Mouse (Mus musculus) small intestine, adult 2 months (tissue): ENCODE results near the gene Rap1gap2. TPM values are rescaled to one million over a fixed set of nuclear protein-coding genes. Genes with fewer than 3 reads are reported as not detected.

Experiments
- H3K27ac ChIP-seq: fragments of 200-500 bp; 2 replicates; pipeline ENCODE4 v1.5.1; 2012; ENCODE audit warnings: low read depth, low read length, control low read depth, inconsistent platforms; ENCODE audit not compliant: insufficient read depth
- H3K27me3 ChIP-seq: fragments of 200-500 bp; 2 replicates; pipeline ENCODE4 v1.6.1; 2012; ENCODE audit warnings: mild to moderate bottlenecking, moderate library complexity, low read length, inconsistent platforms; ENCODE audit not compliant: control insufficient read depth, insufficient read depth
- H3K36me3 ChIP-seq: fragments of 200-500 bp; 2 replicates; pipeline ENCODE4 v1.6.1; 2012; ENCODE audit warnings: mild to moderate bottlenecking, low read length, control low read depth, inconsistent platforms; ENCODE audit not compliant: control insufficient read depth, insufficient read depth
- H3K4me1 ChIP-seq: fragments of 200-500 bp; 2 replicates; pipeline ENCODE4 v1.6.1; 2012; ENCODE audit warnings: low read length, inconsistent platforms, mixed read lengths; ENCODE audit not compliant: control insufficient read depth, insufficient read depth, insufficient read length
- H3K4me3 ChIP-seq: fragments of 200-500 bp; 2 replicates; pipeline ENCODE4 v1.5.1; 2012; ENCODE audit warnings: low read depth, mild to moderate bottlenecking, control low read depth, inconsistent platforms, low read length, moderate library complexity
- CTCF ChIP-seq: fragments of 200-500 bp; IDR thresholded peaks from 2 replicates; pipeline ENCODE4 v1.5.1; 2012; ENCODE audit warnings: low read depth, mild to moderate bottlenecking, control low read depth, inconsistent platforms, low read length, moderate library complexity, mixed read lengths; ENCODE audit not compliant: insufficient replicate concordance, insufficient read length; ENCODE audit errors: extremely low read depth
- POLR2A ChIP-seq: fragments of 200-500 bp; IDR thresholded peaks from 2 replicates; pipeline ENCODE4 v1.6.1; 2012; ENCODE audit warnings: low read depth, mild to moderate bottlenecking, control low read depth, inconsistent platforms, low read length, moderate library complexity
- WGBS: fragments of 180-500 bp; shearing (Covaris S2); methylation state at CpG from one replicate; pipeline ENCODE4 v1.1.7; 2018; 5-methylcytosine and 5-hydroxymethylcytosine counted together
- polyA plus RNA-seq: library from polyadenylated mRNA; depleted of rRNA; stranded (reverse); fragments of >200 nt; gene quantifications from 2 replicates; pipeline ENCODE4 v1.2.3, GENCODE M21; 2012

Rap1gap2 gene
- polyA plus RNA-seq, 1 experiment = 18.4 TPM

DNA sequence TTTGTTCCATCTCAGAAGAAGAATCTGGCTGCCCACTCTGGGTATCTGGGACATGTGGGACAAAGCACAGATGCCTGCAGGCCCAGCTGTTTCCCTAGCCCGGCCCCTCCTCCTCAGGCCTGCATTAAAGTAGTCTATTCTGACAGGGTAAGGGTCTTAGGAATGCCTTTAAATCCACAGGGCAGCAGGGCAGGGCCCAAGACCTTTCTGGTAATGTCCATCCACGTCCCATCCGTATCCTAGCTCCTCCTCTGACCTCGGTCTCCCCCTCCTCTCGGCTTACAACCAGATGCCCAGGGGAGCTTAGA is 201.3 kb downstream of the Rap1gap2 start:
- no peak overlapping the region for H3K27ac ChIP-seq
- H3K36me3 ChIP-seq = peaks cover 25% of the 10 kb centered on the region
- no peak for TF ChIP-seq CTCF
- TF ChIP-seq POLR2A = no peak
- H3K4me3 ChIP-seq = no peak overlapping the region
- no peaks in the 10 kb centered on the region for H3K27me3 ChIP-seq
- peaks cover 22% of the 10 kb centered on the region; the same call in 1 of the 2 replicates for H3K4me1 ChIP-seq
- WGBS = 61% methylated on average over 5 of the region's 5 CpGs

DNA sequence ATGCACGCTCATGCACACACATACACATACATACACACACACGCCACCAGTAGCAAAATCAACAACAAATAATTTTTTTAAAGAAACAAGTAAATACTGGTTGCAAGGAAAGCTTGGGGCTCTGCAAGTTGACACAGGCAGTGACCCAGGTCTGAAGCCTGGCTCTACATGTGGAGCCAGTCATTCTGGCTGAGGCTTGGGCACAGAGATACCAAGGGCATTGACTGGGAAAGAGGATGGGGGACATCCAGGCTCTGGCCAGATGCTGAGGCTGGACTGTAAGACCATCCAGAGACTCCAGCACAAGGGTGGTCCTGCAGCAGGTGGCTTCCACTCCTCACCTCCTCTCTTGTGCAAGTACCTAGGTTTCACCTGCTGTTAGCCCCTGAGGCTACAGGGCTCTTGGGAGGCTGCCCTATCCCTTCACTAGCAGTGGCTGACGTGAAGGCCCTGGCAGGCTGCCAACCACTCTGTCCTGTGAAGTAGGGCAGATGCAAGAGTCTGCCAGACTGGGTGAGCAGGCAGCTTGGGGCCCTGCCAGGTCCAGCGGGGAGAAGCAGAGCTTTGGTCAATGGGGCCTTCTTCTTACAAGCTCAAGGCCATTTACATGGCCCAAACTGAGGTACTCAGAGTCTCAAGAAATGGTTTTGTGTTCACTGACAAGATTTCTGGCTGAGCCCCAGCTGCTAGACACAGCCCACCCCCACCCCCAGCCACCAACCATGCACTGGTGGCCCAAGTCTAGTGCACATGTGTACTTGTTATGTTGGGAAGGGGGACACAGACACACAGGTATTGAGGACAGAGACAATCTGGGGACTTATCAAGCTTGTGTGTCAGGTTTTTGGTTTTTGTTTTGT is 201.9 kb downstream of the Rap1gap2 start:
- 51% methylated on average over 4 of the region's 4 CpGs for WGBS
- Histone ChIP-seq H3K36me3 (peaks cover 26% of the 10 kb centered on the region), H3K4me3 (no peak overlapping the region), H3K27me3 (no peaks in the 10 kb centered on the region), H3K27ac (no peak overlapping the region), H3K4me1 (peaks cover 19% of the 10 kb centered on the region; the same call in 1 of the 2 replicates)
- TF ChIP-seq CTCF (no peak), POLR2A (no peak)

DNA sequence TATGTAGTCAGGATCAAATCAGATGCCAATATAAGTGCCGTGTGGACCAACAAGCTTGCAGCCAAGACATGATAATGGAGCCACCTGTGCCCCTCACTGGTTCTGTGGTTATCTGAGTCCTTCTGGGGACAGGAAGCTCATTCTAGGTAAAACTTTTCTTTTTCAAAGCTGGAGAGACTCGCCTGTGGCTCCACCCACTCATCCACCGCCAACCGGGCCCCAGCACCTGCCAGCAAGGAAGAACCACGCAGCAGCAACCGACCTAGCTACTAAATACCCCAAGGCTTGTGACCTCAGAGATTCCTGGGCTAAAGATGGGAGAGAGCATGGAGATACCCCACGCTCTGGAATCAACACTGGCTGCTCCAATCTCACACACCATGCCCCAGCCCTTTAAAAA is 205.5 kb downstream of the Rap1gap2 start:
- peaks cover 22% of the 10 kb centered on the region for H3K36me3 ChIP-seq
- no peaks in the 10 kb centered on the region for H3K27me3 ChIP-seq
- WGBS = 22% methylated on average over 7 of the region's 7 CpGs
- TF ChIP-seq CTCF = no peak
- no peak for TF ChIP-seq POLR2A
- H3K4me1 ChIP-seq = peaks cover 16% of the 10 kb centered on the region; the same call in 1 of the 2 replicates
- H3K27ac ChIP-seq = peak overlapping the region; percentile 80
- no peak overlapping the region for H3K4me3 ChIP-seq

DNA sequence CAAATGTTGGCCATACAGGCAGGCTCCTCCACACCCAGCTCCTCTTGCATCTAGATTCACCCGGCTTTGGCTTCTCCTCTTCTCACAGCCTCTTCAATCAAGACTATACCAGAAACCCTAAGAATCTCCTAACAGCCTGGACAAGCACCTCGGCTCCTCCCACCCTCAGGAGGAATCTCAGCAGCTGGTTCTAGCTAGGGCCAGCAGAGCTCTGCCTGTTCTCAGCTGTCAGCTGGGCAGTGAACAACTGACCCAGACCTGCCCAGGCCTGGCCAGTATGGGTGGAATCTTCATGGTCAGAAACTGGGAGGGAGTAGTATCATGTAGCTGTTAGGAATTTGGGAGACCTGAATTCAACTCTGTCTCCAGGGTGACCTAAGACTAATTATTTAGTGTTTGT is 206.5 kb downstream of the Rap1gap2 start:
- Histone ChIP-seq H3K27ac (no peak overlapping the region), H3K36me3 (peaks cover 23% of the 10 kb centered on the region), H3K4me1 (peaks cover 11% of the 10 kb centered on the region; the same call in 1 of the 2 replicates), H3K27me3 (no peaks in the 10 kb centered on the region), H3K4me3 (no peak overlapping the region)
- TF ChIP-seq POLR2A = no peak
- TF ChIP-seq CTCF = no peak
- WGBS = 45% methylated on average over 2 of the region's 2 CpGs

DNA sequence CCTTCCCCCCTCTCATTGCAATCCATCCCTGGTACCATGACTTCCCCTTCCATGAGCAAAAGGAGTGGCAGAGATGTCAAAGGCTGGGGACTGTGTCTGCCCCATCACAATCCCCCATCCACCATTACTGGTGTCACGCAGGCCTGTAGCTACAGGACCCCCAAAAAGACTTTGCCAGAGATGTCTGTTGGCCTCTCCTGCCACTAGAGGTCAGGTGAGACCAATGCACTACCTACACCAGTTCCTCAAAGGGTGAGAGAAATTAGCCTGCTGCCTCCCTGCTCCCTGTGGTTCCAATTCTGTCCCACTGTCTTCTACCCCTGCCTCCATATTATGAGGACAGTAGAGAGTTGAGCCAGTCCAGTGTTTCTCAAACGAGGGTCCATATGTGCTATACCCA is 208.6 kb downstream of the Rap1gap2 start:
- WGBS = 59% methylated on average over 2 of the region's 2 CpGs
- Histone ChIP-seq H3K27ac (no peak overlapping the region), H3K4me1 (peaks cover 5% of the 10 kb centered on the region; the same call in 1 of the 2 replicates), H3K4me3 (no peak overlapping the region), H3K36me3 (peaks cover 22% of the 10 kb centered on the region), H3K27me3 (no peaks in the 10 kb centered on the region)
- TF ChIP-seq CTCF (peak; percentile 56; the same call in 1 of the 2 replicates), POLR2A (no peak)

DNA sequence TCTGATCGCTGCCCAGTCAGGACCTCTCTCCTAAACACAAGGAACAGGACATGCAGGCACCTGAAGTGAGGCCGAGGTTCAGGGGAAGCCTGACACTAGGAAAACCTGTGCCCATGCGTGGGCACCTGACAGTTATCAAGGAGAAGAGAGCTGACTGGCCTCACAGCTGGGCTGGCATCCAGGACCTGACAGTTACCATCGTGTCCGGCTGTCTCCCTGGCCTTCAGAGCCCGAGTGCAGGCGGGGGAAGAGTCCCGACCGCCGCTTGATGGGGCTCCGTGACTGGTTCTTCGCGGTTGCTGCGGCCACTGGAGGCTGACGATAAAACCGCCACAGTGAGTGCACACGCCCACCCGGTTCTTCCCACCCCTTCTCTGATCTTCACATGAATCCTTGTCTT is 215.1 kb downstream of the Rap1gap2 start:
- Histone ChIP-seq H3K4me3 (no peak overlapping the region), H3K4me1 (no peaks in the 10 kb centered on the region; the same call in 1 of the 2 replicates), H3K27ac (no peak overlapping the region), H3K27me3 (no peaks in the 10 kb centered on the region), H3K36me3 (peaks cover 44% of the 10 kb centered on the region)
- 81% methylated on average over 18 of the region's 18 CpGs for WGBS
- TF ChIP-seq POLR2A (no peak), CTCF (no peak)

- no peak for TF ChIP-seq POLR2A
- no peak for TF ChIP-seq CTCF
- H3K27me3 ChIP-seq = no peaks in the 10 kb centered on the region
- WGBS = 81% methylated on average over 5 of the region's 5 CpGs
- peaks cover 51% of the 10 kb centered on the region for H3K36me3 ChIP-seq
- H3K4me1 ChIP-seq = no peaks in the 10 kb centered on the region; the same call in 1 of the 2 replicates
- no peak overlapping the region for H3K27ac ChIP-seq
- no peak overlapping the region for H3K4me3 ChIP-seq
These were observed 217.2 kb downstream of the Rap1gap2 start for GRCm38 (mm10) chr11:74393489-74393888.
